Mouse (Mus musculus) heart, postnatal 0 days (tissue): ENCODE results near the gene Alg1. TPM values are rescaled to one million over a fixed set of nuclear protein-coding genes. Genes with fewer than 3 reads are reported as not detected.

Experiments used
- ATAC-seq: fragments of 200-750 bp; cut with Nextera tagmentation; 2 replicates; pipeline ENCODE4 v1.8.0; 2017; ENCODE audit warnings: low read depth, moderate number of reproducible peaks, moderate library complexity; ENCODE audit not compliant: insufficient read depth
- DNase-seq: peaks from one replicate; pipeline ENCODE4 v3.0.0-alpha.2; 2016; ENCODE audit warnings: low spot score
- H3K27ac ChIP-seq: fragments of 300-500 bp; sonication (generic); 2 replicates; pipeline ENCODE4 v1.5.1; 2014; ENCODE audit warnings: low read depth, mild to moderate bottlenecking
- H3K27me3 ChIP-seq: fragments of 300-500 bp; sonication (generic); 2 replicates; pipeline ENCODE4 v1.6.1; 2014; ENCODE audit warnings: low read length, mixed read lengths; ENCODE audit not compliant: control insufficient read depth, insufficient read depth
- H3K36me3 ChIP-seq: fragments of 300-500 bp; sonication (generic); replicated peaks from 2 replicates; pipeline ENCODE4 v1.6.1; 2014; ENCODE audit warnings: low read length, mixed read lengths; ENCODE audit not compliant: control insufficient read depth, insufficient read depth
- H3K4me1 ChIP-seq: fragments of 300-500 bp; sonication (generic); 2 replicates; pipeline ENCODE4 v1.6.1; 2014; ENCODE audit warnings: antibody characterized with exemption; ENCODE audit not compliant: control insufficient read depth, insufficient read depth
- H3K4me2 ChIP-seq: fragments of 300-500 bp; sonication (generic); 2 replicates; pipeline ENCODE4 v1.6.1; 2014; ENCODE audit warnings: low read depth, mild to moderate bottlenecking, low read length, moderate library complexity
- H3K4me3 ChIP-seq: fragments of 300-500 bp; sonication (generic); 2 replicates; pipeline ENCODE4 v1.5.1; 2014; ENCODE audit warnings: low read depth, low read length
- H3K9ac ChIP-seq: fragments of 300-500 bp; sonication (generic); replicated peaks from 2 replicates; pipeline ENCODE4 v1.6.1; 2014; ENCODE audit warnings: low read depth, low read length, mixed read lengths
- H3K9me3 ChIP-seq: fragments of 300-500 bp; sonication (generic); replicated peaks from 2 replicates; pipeline ENCODE4 v1.6.1; 2016; ENCODE audit warnings: low read length; ENCODE audit not compliant: control insufficient read depth
- CTCF ChIP-seq: IDR thresholded peaks from 2 replicates; pipeline ENCODE4 v1.5.1; 2016; ENCODE audit warnings: antibody characterized with exemption, control low read depth, low read depth
- EP300 ChIP-seq: IDR thresholded peaks from 2 replicates; pipeline ENCODE4 v1.6.1; 2016; ENCODE audit warnings: antibody characterized with exemption, low read depth
- WGBS: fragments of 180-500 bp; shearing (Covaris S2); extraction: QIAGEN DNeasy Blood & Tissue Kit; methylation state at CpG from one replicate; pipeline ENCODE4 v1.1.7; 2014; 5-methylcytosine and 5-hydroxymethylcytosine counted together
- polyA plus RNA-seq: library from polyadenylated mRNA; unstranded; fragments of >200 nt; fragmentation: Nextera tagmentation; extraction: Ambion mirVana; gene quantifications from 2 replicates; pipeline ENCODE4 v1.2.1, GENCODE M21; 2015
- total RNA-seq: library from RNA; depleted of rRNA; stranded (reverse); fragments of >200 nt; gene quantifications from 2 replicates; pipeline ENCODE4 v1.2.3, GENCODE M21; 2014; ENCODE audit warnings: low replicate concordance

The Alg1 gene
- total and polyA plus RNA-seq, 2 experiments from 2014 or later = 21.2 to 24.9 TPM

DNA sequence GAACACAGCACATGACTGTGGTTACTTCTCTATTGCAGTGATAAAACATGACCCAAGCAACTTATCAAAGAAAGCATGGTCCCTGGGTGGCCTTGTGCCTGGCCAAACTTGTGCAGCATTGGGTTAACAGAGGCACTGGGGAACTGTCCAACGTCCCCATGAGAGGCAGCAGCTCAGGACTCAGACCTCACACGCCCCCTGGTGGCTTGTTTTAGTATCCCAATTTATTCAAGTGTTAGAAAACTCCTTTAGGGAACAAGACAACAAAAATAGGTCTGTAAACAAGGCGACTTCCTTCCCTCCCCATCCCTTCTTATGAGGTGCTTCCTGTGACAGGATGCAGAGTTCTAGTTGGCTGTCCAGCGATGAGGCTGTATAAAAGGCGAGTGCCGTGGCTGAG, 38.3 kb upstream of the Alg1 start:
- no peak for TF ChIP-seq EP300
- peak; percentile 72 for TF ChIP-seq CTCF
- Histone ChIP-seq H3K27me3 (no peaks in the 10 kb centered on the region), H3K4me2 (no peak overlapping the region), H3K9ac (no peak overlapping the region), H3K9me3 (no peaks in the 10 kb centered on the region), H3K36me3 (peaks cover 28% of the 10 kb centered on the region), H3K27ac (no peak overlapping the region), H3K4me1 (no peaks in the 10 kb centered on the region), H3K4me3 (no peak overlapping the region)
- 30% methylated on average over 6 of the region's 6 CpGs for WGBS
- ATAC-seq (peak; percentile 58), DNase-seq (peak; percentile 24)

DNA sequence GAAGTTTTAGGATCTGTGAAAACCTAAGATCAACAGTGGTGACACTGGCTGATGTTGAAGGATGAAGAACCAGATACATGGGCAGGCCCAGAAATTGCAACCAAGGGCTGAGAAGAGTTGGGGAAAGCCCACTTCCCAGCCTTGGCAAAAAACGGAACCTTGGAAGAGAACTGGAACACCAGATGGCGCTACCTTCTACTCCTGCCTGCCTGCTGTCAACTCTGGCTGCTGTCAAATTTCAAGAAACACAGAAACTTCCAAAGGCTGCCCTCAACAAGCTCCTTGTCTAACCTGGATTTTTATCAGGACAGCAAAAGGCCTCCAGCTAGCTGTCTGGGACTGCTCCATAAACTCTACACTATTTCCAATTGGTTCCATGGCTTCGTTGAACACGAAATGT, 30.7 kb upstream of the Alg1 start:
- 11% methylated on average over 4 of the region's 4 CpGs for WGBS
- peak; percentile 50 for DNase-seq
- H3K36me3 ChIP-seq = peaks cover 35% of the 10 kb centered on the region; the same call in 1 of the 2 replicates
- no peak for TF ChIP-seq EP300
- peak; percentile 68 for TF ChIP-seq CTCF
- H3K4me1 ChIP-seq = peaks cover 4% of the 10 kb centered on the region
- peak overlapping the region; percentile 100 for H3K4me2 ChIP-seq
- peak overlapping the region; percentile 82 for H3K4me3 ChIP-seq
- no peak overlapping the region for H3K9ac ChIP-seq
- no peaks in the 10 kb centered on the region for H3K9me3 ChIP-seq
- no peak overlapping the region for H3K27ac ChIP-seq
- no peak for ATAC-seq
- no peaks in the 10 kb centered on the region for H3K27me3 ChIP-seq

DNA sequence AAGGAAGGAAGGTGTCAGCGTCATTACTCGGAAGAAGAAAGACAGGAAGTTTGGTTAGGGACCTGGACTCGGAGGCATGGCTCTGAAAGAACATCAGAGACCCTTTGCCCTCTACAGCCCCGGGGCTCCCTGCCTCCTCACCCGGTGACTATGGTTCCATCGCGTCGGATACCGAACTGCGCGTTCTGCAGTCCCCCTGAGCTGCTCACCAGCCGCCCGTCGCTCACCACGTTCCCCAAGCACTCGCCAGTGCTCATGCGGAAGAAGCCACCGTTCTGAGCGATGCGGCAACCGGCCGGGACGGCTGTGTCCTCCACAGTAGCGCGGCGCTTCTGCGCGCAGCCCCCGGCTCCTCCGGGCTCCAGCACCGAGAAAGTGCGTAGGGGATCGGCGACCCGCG, 30.2 kb upstream of the Alg1 start:
- H3K9ac ChIP-seq = peak overlapping the region; percentile 65
- peak overlapping the region; percentile 82 for H3K4me3 ChIP-seq
- peaks cover 30% of the 10 kb centered on the region; the same call in 1 of the 2 replicates for H3K36me3 ChIP-seq
- peak overlapping the region; percentile 28; the same call in 1 of the 2 replicates for H3K27ac ChIP-seq
- ATAC-seq = peak; percentile 34; the same call in 1 of the 2 replicates
- DNase-seq = no peak
- TF ChIP-seq CTCF (no peak), EP300 (no peak)
- H3K9me3 ChIP-seq = no peaks in the 10 kb centered on the region
- H3K4me1 ChIP-seq = peaks cover 4% of the 10 kb centered on the region
- H3K27me3 ChIP-seq = no peaks in the 10 kb centered on the region
- 1% methylated on average over 36 of the region's 36 CpGs for WGBS
- H3K4me2 ChIP-seq = peak overlapping the region; percentile 100

DNA sequence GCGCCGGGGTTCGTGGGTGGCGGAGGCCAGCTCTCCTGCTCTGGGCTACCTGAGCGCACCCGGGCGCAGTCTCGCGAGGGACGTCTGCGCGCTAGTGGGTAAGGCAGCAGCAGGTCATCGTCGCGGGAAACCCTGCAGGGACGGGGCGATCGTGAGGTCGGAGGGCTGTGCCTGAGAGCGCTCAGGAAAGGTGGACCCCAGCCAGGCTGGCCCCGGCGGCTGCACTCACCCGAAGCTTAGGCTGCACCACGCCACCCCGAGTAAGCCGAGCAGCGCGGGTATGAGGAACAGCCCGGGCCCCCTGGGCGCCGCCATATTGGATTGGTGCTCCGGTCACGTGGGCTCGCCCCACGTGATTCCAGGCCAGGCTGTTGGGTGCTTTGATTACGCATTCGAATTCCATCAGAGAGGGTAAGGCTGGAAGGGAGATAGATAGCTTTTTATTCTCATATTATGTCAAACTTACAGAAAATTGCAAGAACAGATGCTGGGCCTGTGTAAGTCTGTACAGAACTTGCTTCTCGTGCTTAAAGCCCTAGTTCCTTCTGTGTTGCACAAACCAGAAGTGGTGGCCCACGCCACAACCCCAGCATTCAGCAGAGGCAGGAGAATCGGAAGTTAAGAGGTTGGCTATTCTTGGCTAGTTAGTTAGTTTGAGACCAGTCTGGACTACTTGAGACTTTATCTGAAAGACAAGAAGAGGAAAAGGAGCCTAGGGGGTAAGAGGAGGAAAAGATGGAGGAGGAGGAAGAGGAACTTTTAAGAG, 29.6 kb upstream of the Alg1 start, which contains the start of gene Nagpa:
Gene Nagpa, minus strand, starts transcription at position 345 of the 766 bp plus-strand sequence.
- WGBS = 2% methylated on average over 40 of the region's 40 CpGs
- peak; percentile 90 for ATAC-seq
- H3K4me2 ChIP-seq = peak within 1 kb of the TSS; percentile 100
- no peaks in the 10 kb centered on the region for H3K27me3 ChIP-seq
- DNase-seq = peak; percentile 76
- peaks cover 24% of the 10 kb centered on the region; the same call in 1 of the 2 replicates for H3K36me3 ChIP-seq
- TF ChIP-seq CTCF (no peak), EP300 (no peak)
- peak within 1 kb of the TSS; percentile 65 for H3K9ac ChIP-seq
- H3K9me3 ChIP-seq = no peaks in the 10 kb centered on the region
- peak within 1 kb of the TSS; percentile 28; the same call in 1 of the 2 replicates for H3K27ac ChIP-seq
- H3K4me1 ChIP-seq = peaks cover 4% of the 10 kb centered on the region
- peak within 1 kb of the TSS; percentile 82 for H3K4me3 ChIP-seq

DNA sequence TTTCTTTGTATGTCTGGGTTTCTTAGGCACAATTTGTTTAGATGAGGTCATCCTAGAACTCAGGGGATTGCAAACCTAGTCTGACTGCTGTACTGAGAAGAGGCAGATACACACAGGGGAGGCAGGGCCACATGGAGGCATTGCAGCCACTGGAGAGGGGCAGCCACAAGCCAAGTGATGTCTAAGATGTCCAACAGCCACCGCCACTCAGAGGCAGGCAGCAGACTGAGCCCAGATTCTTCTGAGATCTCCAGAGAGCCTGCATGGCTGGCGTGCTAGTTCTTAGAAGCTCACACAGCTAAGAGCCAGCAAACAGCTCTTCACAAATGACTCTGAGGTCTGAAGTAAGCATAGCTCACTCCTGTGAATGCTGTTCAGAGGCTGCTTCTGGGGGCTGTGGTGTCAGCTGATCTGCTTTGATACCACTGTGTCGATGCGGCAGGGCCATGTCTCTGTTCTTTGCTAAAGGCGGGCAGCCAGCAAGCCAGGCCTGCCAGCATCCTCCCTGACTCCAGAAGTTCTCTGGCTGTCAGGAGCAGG, 27.9 kb upstream of the Alg1 start:
- 57% methylated on average over 5 of the region's 5 CpGs for WGBS

More for the DNA sequence above, 27.9 kb upstream of the Alg1 start:
- Histone ChIP-seq H3K27me3 (no peaks in the 10 kb centered on the region), H3K4me2 (no peak overlapping the region), H3K9me3 (no peaks in the 10 kb centered on the region), H3K9ac (no peak overlapping the region), H3K4me1 (peaks cover 4% of the 10 kb centered on the region), H3K27ac (no peak overlapping the region), H3K4me3 (no peak overlapping the region), H3K36me3 (peaks cover 9% of the 10 kb centered on the region; the same call in 1 of the 2 replicates)
- TF ChIP-seq CTCF (no peak), EP300 (no peak)
- ATAC-seq = no peak
- no peak for DNase-seq
